Mouse (Mus musculus): ENCODE data around the gene Fubp1.
A peak's percentile ranks its signal among the peaks of the same experiment; 100 is the strongest.
"Not testable (repeated sequence)": the region's sequence is repeated elsewhere in the genome, so short reads cannot be mapped to it uniquely, and the experiment has no call there.

The Fubp1 gene

GRCm38 (mm10) chr3:152193177-152193576, 17.0 kb upstream of the Fubp1 start:
- DNase-seq (ENCODE audit: low spot score) = no peak

GRCm38 (mm10) chr3:152193635-152194097, 16.6 kb upstream of the Fubp1 start:
- DNase-seq (ENCODE audit: low spot score) = peak; percentile 76

DNA sequence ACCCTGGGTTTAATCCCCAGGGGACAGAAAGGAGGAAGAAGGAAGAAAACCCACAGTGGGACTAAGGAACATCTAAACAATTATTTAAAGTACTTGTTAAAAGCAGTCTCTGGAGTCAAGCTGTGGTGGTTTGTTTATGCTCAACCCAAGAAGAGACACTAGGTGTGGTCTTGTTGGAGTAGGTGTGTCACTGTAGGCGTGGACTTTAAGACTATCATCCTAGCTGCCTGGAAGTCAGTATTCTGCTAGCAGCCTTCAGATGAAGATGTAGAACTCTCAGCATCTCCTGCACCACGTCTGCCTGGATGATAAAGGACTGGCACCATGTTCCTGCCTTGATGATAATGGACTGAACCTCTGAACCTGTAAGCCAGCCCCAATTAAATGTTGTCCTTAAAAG, 13.0 kb upstream of the Fubp1 start:
- DNase-seq (ENCODE audit: low spot score) = not testable (repeated sequence)

DNA sequence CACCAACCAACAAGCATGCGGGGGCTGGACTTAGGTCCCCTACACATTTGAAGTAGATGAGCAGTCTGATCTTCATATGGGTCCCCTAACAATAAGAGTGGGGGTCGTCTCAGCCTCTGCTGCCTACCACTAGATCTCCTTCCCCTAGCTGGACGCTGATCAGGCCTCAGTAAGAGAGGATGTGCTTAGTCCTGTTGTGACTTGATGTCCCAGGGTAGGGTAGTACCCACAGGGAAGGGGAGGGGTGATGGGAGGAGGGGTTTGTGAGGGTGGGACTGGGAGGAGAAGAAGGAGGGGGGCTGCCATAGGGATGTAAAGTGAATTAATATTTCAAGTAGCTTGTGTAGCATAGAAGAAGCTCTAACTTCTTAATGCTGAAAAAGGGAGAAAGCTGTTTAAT, 11.1 kb upstream of the Fubp1 start:
- DNase-seq (ENCODE audit: low spot score) = no peak

DNA sequence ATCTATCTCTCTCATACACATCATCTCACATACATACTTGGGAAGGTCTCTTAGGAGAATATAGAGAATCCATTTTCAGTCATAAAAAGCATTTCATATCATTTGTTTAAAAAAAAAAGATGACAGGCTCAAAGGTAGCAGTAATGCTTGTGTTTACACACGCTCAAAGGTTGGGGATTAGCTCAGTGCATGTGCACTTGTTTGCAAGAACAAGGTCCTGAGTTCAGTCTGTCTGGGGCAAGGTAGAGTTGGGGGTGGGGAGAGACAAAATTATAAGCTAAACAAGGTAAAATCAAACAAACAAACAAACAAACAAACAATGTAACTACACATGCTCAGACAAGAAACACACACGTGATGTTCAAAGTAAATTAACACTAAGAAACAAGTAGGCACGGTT, 9.0 kb upstream of the Fubp1 start:
- DNase-seq (ENCODE audit: low spot score) = no peak

DNA sequence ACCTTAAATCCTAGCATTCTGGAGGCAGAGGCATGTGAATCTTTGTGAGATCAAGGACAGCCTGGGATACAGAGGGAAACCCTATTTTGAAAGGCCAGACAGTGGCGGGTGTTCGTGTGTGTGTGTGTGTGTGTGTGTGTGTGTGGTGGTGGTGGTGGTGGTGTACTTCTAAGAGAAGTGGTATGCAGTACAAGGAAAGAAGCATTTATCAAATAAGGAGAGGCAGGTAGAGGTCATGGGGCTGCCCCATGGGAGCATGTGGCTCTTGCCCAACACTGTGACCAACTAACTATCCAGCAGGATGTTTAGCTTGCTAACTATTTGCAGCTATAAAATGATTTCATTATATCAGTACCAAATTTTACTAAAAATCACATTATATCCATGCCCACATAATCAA, 8.6 kb upstream of the Fubp1 start:
- no peak for DNase-seq (ENCODE audit: low spot score)

- DNase-seq (ENCODE audit: low spot score) = no peak
Observed at GRCm38 (mm10) chr3:152202942-152203341, 7.3 kb upstream of the Fubp1 start.

DNA sequence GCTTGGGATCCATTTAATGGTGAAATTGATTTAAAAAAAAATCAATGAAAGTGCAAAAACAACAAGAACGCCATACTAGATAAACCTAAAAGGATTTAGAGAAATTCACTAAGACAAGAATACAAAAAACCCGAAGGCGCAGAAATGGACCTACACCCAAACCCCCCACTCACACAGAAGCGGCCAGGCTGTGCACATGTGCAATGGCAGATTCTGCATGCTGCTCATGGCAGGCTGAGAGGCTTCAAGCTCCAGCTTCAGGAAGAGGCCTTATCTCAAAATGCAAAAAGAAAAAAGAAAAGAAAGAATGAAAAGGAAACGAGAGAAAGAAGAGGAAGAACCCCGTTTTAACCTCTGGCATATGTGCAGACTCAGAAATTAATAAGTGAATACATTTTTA, 6.8 kb upstream of the Fubp1 start:
- DNase-seq (ENCODE audit: low spot score) = no peak

DNA sequence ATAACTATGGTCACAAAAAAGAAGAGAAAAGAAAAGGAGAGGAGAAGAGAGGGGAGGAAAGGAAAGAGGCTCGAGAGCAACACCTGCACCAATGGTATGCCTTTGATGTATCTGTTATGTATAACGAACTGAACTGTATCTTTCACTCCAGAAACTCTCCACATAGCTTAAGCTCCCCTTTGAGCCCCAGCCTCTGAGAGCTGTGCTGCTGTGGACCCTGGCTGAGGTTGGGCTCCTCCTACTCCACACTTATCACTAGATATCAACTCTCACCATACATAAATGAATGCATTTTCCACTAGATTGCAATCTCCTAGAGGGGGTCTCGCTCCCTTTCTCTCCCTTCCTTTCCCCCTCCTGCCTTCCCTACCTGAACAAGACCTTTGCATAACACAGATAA, 6.2 kb upstream of the Fubp1 start:
- DNase-seq (ENCODE audit: low spot score) = no peak

- no peak for DNase-seq (ENCODE audit: low spot score)
Observed at GRCm38 (mm10) chr3:152204577-152204976, 5.6 kb upstream of the Fubp1 start.

DNA sequence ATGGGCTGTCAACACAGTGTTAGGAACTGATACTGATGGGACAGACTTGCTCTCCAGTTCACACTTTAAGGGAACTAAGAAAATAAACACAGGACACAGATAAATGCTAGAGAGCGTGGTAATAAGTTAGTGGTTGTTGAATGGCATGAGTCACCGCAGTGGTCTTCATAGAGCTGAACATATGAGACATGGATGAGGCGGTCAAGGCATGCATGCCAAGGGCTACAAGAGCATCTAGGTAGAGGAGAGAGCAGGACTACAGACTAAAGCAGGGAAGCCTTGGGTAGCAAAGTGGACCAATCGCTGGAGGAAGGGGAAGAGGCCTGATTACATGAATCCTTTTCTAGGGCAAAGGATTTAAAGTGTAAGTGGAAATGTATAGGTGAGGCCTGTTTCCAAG, 3.1 kb upstream of the Fubp1 start:
- no peak for DNase-seq (ENCODE audit: low spot score)

DNA sequence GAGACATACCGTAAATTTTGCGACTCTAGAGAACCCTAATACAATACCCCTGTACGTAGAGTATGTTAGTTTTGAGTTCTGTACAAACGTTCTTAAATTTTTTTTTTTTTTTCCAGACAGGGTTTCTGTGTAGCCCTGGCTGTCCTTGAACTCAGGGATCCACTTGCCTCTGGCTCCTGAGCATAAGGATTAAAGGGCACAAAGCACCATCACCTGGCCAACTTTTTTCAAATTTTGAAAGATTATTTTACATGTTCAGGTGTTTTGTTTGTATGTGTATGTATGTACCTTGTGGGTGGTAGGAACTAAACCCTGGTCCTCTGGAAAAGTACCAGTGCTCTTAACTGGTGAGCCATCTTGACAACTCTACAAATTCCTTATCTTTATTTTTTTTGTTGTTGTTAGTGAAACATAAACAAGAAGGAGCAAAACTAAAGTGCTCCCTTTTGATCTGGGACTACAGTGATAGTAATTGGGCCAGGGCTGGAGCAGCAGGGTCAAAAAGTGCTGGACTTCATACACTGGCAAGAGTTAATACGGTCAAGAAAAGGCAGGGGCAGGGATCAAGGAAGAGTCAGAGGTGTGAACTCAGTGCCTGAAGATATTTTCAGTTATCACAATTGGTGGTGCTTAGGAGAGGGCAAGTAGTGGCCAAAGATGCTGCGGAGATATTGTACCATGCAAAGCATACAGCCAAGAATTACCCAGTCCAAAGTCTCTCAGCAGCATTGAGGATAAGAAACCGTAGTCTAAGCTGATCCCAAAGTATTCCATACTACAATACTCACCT, 1.9 kb upstream of the Fubp1 start:
- no peak for DNase-seq (ENCODE audit: low spot score)

GRCm38 (mm10) chr3:152209177-152209966, 850 bp upstream of the Fubp1 start:
- no peak for DNase-seq (ENCODE audit: low spot score)

- peak; percentile 84 for DNase-seq (ENCODE audit: low spot score)
Observed at GRCm38 (mm10) chr3:152210728-152211391, 638 bp downstream of the Fubp1 start.

GRCm38 (mm10) chr3:152211731-152212279, 1.6 kb downstream of the Fubp1 start:
- no peak for DNase-seq (ENCODE audit: low spot score)

GRCm38 (mm10) chr3:152213416-152213815, 3.2 kb downstream of the Fubp1 start:
- no peak for DNase-seq (ENCODE audit: low spot score)

- no peak for DNase-seq (ENCODE audit: low spot score)
Observed at GRCm38 (mm10) chr3:152224918-152225317, 14.7 kb downstream of the Fubp1 start.

GRCm38 (mm10) chr3:152225906-152226305, 15.7 kb downstream of the Fubp1 start:
- no peak for DNase-seq (ENCODE audit: low spot score)

DNA sequence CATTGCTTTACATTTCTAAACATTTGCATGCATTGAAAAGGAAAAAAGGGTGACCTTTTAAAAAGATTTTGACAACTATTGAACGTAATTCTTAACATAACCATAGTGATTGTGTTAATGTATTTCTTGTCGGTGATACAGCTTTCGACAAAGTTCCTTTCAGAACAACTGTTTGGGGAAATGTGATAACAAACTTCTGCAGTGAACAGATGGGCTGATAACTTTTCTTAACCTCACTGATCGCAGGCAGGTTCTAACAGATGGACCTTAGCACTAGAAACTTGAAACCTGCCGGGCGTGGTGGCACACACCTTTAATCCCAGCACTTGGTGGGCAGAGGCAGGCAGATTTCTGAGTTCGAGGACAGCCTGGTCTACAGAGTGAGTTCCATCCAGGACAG, 18.6 kb downstream of the Fubp1 start:
- no peak for DNase-seq (ENCODE audit: low spot score)

DNA sequence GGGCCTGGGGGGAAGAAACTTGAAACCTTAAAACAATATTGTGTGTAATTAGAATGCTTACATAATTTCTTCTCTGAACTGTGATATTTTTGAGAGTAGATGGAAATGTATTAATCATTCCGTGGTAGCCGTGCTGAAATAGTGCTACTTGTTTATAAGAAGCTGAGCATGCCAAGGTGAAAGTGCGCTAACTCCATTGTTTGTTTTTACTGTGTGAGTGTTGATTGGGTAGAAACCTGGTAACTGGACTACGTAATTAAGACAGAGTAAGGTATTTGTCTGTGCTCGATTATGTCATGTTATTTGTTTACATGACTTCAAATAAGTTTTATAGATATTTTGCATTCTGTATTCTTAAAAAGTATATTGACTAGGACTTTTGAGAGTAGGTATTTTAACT, 19.0 kb downstream of the Fubp1 start:
- DNase-seq (ENCODE audit: low spot score) = no peak

- DNase-seq (ENCODE audit: low spot score) = no peak
Observed at GRCm38 (mm10) chr3:152231333-152232100, 21.3 kb downstream of the Fubp1 start.

DNA sequence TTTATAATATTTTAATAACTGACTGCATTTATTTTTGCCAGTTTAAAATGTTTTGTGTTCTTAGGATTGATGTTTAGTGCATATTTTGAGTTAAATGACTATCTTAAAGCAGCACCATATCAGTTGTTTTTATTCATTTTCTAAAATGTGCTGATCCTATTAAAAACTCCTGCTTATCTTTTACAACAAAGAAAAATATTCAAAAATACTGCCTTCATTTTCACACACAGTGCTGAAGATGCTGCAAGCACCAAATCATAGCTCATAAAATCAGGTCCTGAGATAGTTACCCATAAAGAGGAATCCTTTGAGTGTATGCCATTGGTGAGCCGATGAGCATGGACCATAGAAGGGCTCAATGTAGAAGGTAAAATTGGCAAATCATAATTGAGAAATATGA, 25.0 kb downstream of the Fubp1 start:
- no peak for DNase-seq (ENCODE audit: low spot score)

Measured in testis, postnatal 14 days (tissue).